Mouse (Mus musculus): Measurements from ENCODE around the gene Nlgn1. TPM values are rescaled to one million over a fixed set of nuclear protein-coding genes. Genes with fewer than 3 reads are reported as not detected.
A peak's percentile ranks its signal among the peaks of the same experiment; 100 is the strongest.

The Nlgn1 gene
- polyA plus RNA-seq, 1 experiment from 2014 or later, result 2.5 TPM

GRCm38 (mm10) chr3:26270894-26271795 lies 61.1 kb downstream of the Nlgn1 start:
- H3K27me3 ChIP-seq (ENCODE audit: insufficient read depth, poor library complexity, severe bottlenecking), result no peaks in the 10 kb centered on the region
- H3K27ac ChIP-seq, result 0 out of 2 replicates have a peak overlapping the region, but pooled peaks have one; percentile 3
- peaks cover 13% of the 10 kb centered on the region for H3K4me1 ChIP-seq (replicated peaks)
- WGBS, result 54% methylated on average over 4 of the region's 4 CpGs
- H3K9me3 ChIP-seq, result no peaks in the 10 kb centered on the region
- no peaks in the 10 kb centered on the region for H3K36me3 ChIP-seq
- H3K4me3 ChIP-seq, result no peak overlapping the region
- DNase-seq (ENCODE audit: low spot score), result peak; percentile 8

GRCm38 (mm10) chr3:26246564-26246963 lies 85.7 kb downstream of the Nlgn1 start:
- DNase-seq (ENCODE audit: low spot score), result no peak
- Histone ChIP-seq H3K4me3 (no peak overlapping the region), H3K9me3 (no peaks in the 10 kb centered on the region), H3K4me1 (replicated peaks) (no peaks in the 10 kb centered on the region), H3K27ac (no peak overlapping the region), H3K27me3 (ENCODE audit: insufficient read depth, poor library complexity, severe bottlenecking) (no peaks in the 10 kb centered on the region), H3K36me3 (no peaks in the 10 kb centered on the region)
- 84% methylated on average over 7 of the region's 7 CpGs for WGBS

- H3K4me3 ChIP-seq, result no peak overlapping the region
- no peak overlapping the region for H3K27ac ChIP-seq
- no peaks in the 10 kb centered on the region for H3K36me3 ChIP-seq
- H3K9me3 ChIP-seq, result no peaks in the 10 kb centered on the region
- DNase-seq (ENCODE audit: low spot score), result no peak
- no peaks in the 10 kb centered on the region for H3K4me1 ChIP-seq (replicated peaks)
- H3K27me3 ChIP-seq (ENCODE audit: insufficient read depth, poor library complexity, severe bottlenecking), result no peaks in the 10 kb centered on the region
- WGBS, result 79% methylated on average over 2 of the region's 2 CpGs
These were observed 89.0 kb downstream of the Nlgn1 start for GRCm38 (mm10) chr3:26243274-26243673.

GRCm38 (mm10) chr3:26230006-26230405 lies 102.3 kb downstream of the Nlgn1 start:
- DNase-seq (ENCODE audit: low spot score), result no peak
- 92% methylated on average over 2 of the region's 2 CpGs for WGBS
- Histone ChIP-seq H3K9me3 (no peaks in the 10 kb centered on the region), H3K36me3 (no peaks in the 10 kb centered on the region), H3K4me3 (no peak overlapping the region), H3K27ac (no peak overlapping the region), H3K4me1 (replicated peaks) (no peaks in the 10 kb centered on the region), H3K27me3 (ENCODE audit: insufficient read depth, poor library complexity, severe bottlenecking) (no peaks in the 10 kb centered on the region)

GRCm38 (mm10) chr3:26228827-26229226 lies 103.4 kb downstream of the Nlgn1 start:
- H3K9me3 ChIP-seq, result no peaks in the 10 kb centered on the region
- no peak for DNase-seq (ENCODE audit: low spot score)
- H3K4me3 ChIP-seq, result no peak overlapping the region
- no peaks in the 10 kb centered on the region for H3K27me3 ChIP-seq (ENCODE audit: insufficient read depth, poor library complexity, severe bottlenecking)
- no peak overlapping the region for H3K27ac ChIP-seq
- no peaks in the 10 kb centered on the region for H3K36me3 ChIP-seq
- no peaks in the 10 kb centered on the region for H3K4me1 ChIP-seq (replicated peaks)
- WGBS, result 85% methylated on average over 6 of the region's 6 CpGs

GRCm38 (mm10) chr3:26228172-26228781 lies 104.0 kb downstream of the Nlgn1 start:
- DNase-seq (ENCODE audit: low spot score), result no peak
- H3K4me3 ChIP-seq, result no peak overlapping the region
- H3K4me1 ChIP-seq (replicated peaks), result no peaks in the 10 kb centered on the region
- no peaks in the 10 kb centered on the region for H3K36me3 ChIP-seq
- H3K9me3 ChIP-seq, result no peaks in the 10 kb centered on the region
- H3K27me3 ChIP-seq (ENCODE audit: insufficient read depth, poor library complexity, severe bottlenecking), result no peaks in the 10 kb centered on the region
- 74% methylated on average over 4 of the region's 4 CpGs for WGBS
- H3K27ac ChIP-seq, result no peak overlapping the region

GRCm38 (mm10) chr3:26223500-26223899 lies 108.8 kb downstream of the Nlgn1 start:
- no peaks in the 10 kb centered on the region for H3K4me1 ChIP-seq (replicated peaks)
- 78% methylated on average over 3 of the region's 3 CpGs for WGBS

GRCm38 (mm10) chr3:26216231-26216630 lies 116.0 kb downstream of the Nlgn1 start:
- WGBS, result 72% methylated on average over 5 of the region's 5 CpGs
- Histone ChIP-seq H3K36me3 (no peaks in the 10 kb centered on the region), H3K4me1 (replicated peaks) (no peaks in the 10 kb centered on the region), H3K27me3 (ENCODE audit: insufficient read depth, poor library complexity, severe bottlenecking) (no peaks in the 10 kb centered on the region), H3K4me3 (no peak overlapping the region), H3K27ac (no peak overlapping the region), H3K9me3 (no peaks in the 10 kb centered on the region)
- DNase-seq (ENCODE audit: low spot score), result no peak

More at GRCm38 (mm10) chr3:26223500-26223899, 108.8 kb downstream of the Nlgn1 start:
- Histone ChIP-seq H3K36me3 (no peaks in the 10 kb centered on the region), H3K4me3 (no peak overlapping the region), H3K27me3 (ENCODE audit: insufficient read depth, poor library complexity, severe bottlenecking) (no peaks in the 10 kb centered on the region), H3K9me3 (no peaks in the 10 kb centered on the region), H3K27ac (no peak overlapping the region)
- DNase-seq (ENCODE audit: low spot score), result no peak

- Histone ChIP-seq H3K9me3 (no peaks in the 10 kb centered on the region), H3K4me3 (no peak overlapping the region), H3K36me3 (no peaks in the 10 kb centered on the region), H3K4me1 (replicated peaks) (no peaks in the 10 kb centered on the region), H3K27ac (no peak overlapping the region), H3K27me3 (ENCODE audit: insufficient read depth, poor library complexity, severe bottlenecking) (no peaks in the 10 kb centered on the region)
- no peak for DNase-seq (ENCODE audit: low spot score)
- 94% methylated on average over 3 of the region's 3 CpGs for WGBS
These were observed 129.6 kb downstream of the Nlgn1 start for GRCm38 (mm10) chr3:26202702-26203101.

- no peaks in the 10 kb centered on the region for H3K4me1 ChIP-seq (replicated peaks)
- 73% methylated on average over 1 of the region's 1 CpGs for WGBS
- H3K27ac ChIP-seq, result no peak overlapping the region
- no peak for DNase-seq (ENCODE audit: low spot score)
- no peak overlapping the region for H3K4me3 ChIP-seq
- no peaks in the 10 kb centered on the region for H3K27me3 ChIP-seq (ENCODE audit: insufficient read depth, poor library complexity, severe bottlenecking)
- H3K36me3 ChIP-seq, result no peaks in the 10 kb centered on the region
- H3K9me3 ChIP-seq, result no peaks in the 10 kb centered on the region
These were observed 130.8 kb downstream of the Nlgn1 start for GRCm38 (mm10) chr3:26201410-26201809.

- DNase-seq (ENCODE audit: low spot score), result no peak
- Histone ChIP-seq H3K4me3 (no peak overlapping the region), H3K27ac (no peak overlapping the region), H3K27me3 (ENCODE audit: insufficient read depth, poor library complexity, severe bottlenecking) (no peaks in the 10 kb centered on the region), H3K4me1 (replicated peaks) (no peaks in the 10 kb centered on the region), H3K36me3 (no peaks in the 10 kb centered on the region), H3K9me3 (no peaks in the 10 kb centered on the region)
- WGBS, result 91% methylated on average over 2 of the region's 2 CpGs
These were observed 137.3 kb downstream of the Nlgn1 start for GRCm38 (mm10) chr3:26194970-26195369.

- Histone ChIP-seq H3K36me3 (no peaks in the 10 kb centered on the region), H3K4me3 (no peak overlapping the region)
- WGBS, result 94% methylated on average over 3 of the region's 3 CpGs
These were observed 151.2 kb downstream of the Nlgn1 start for GRCm38 (mm10) chr3:26181013-26181412.

GRCm38 (mm10) chr3:26175371-26175770 lies 156.9 kb downstream of the Nlgn1 start:
- Histone ChIP-seq H3K4me3 (no peak overlapping the region), H3K27ac (no peak overlapping the region), H3K4me1 (replicated peaks) (no peaks in the 10 kb centered on the region), H3K9me3 (no peaks in the 10 kb centered on the region), H3K27me3 (ENCODE audit: insufficient read depth, poor library complexity, severe bottlenecking) (no peaks in the 10 kb centered on the region), H3K36me3 (no peaks in the 10 kb centered on the region)
- no peak for DNase-seq (ENCODE audit: low spot score)
- 87% methylated on average over 4 of the region's 4 CpGs for WGBS

More at GRCm38 (mm10) chr3:26181013-26181412, 151.2 kb downstream of the Nlgn1 start:
- Histone ChIP-seq H3K4me1 (replicated peaks) (no peaks in the 10 kb centered on the region), H3K27ac (no peak overlapping the region), H3K27me3 (ENCODE audit: insufficient read depth, poor library complexity, severe bottlenecking) (no peaks in the 10 kb centered on the region), H3K9me3 (no peaks in the 10 kb centered on the region)
- DNase-seq (ENCODE audit: low spot score), result no peak

Data from hindbrain, embryonic 10.5 days (tissue).